Mouse (Mus musculus): ENCODE results near the gene Fam83c. TPM values are rescaled to one million over a fixed set of nuclear protein-coding genes. Genes with fewer than 3 reads are reported as not detected.

The Fam83c gene
- total and polyA plus RNA-seq, 2 experiments = not detected

DNA sequence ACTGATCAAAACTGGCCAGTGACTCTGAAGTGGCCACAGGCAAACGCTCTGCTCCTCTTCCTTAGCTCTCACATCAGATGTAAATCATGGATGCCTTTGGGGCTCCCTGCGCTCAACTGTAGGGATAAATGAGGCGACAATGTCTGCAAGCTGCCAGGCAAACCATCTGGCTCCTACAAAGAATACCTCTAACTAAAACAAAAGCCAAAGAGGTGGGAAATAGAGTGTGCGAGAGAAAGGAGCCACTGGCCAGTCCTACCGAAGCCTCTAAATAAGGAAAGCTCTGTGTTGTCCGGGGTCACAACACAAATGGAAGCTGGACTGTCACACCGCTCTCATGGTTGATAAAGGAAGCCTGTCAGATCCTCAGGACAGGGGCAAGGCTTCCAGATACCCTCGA lies 37.8 kb upstream of the Fam83c start:
- Histone ChIP-seq H3K4me3 (ENCODE audit: insufficient read depth, low read depth, low read length) (no peak overlapping the region), H3K27ac (replicated peaks; ENCODE audit: insufficient read depth, low read depth, low read length) (no peak overlapping the region), H3K36me3 (ENCODE audit: control insufficient read depth, insufficient read depth, low read length) (peaks cover 9% of the 10 kb centered on the region), H3K27me3 (ENCODE audit: control insufficient read depth, insufficient read depth, low read length) (no peaks in the 10 kb centered on the region), H3K79me2 (ENCODE audit: control insufficient read depth, insufficient read depth, low read length) (no peaks in the 10 kb centered on the region; the same call in 1 of the 2 replicates), H3K4me1 (ENCODE audit: control insufficient read depth, insufficient read depth, low read length) (no peaks in the 10 kb centered on the region), H3K9ac (ENCODE audit: low read depth, low read length) (no peak overlapping the region)
- DNase-seq (ENCODE audit: extremely low read depth, low read depth, low spot score) = no peak
- WGBS = 91% methylated on average over 8 of the region's 8 CpGs
- TF ChIP-seq CTCF (IDR thresholded peaks at IDR 0.05; ENCODE audit: low read depth, low read length) (no peak), POLR2A (IDR thresholded peaks at IDR 0.05; ENCODE audit: extremely low read depth, insufficient read depth, low read length) (no peak)

DNA sequence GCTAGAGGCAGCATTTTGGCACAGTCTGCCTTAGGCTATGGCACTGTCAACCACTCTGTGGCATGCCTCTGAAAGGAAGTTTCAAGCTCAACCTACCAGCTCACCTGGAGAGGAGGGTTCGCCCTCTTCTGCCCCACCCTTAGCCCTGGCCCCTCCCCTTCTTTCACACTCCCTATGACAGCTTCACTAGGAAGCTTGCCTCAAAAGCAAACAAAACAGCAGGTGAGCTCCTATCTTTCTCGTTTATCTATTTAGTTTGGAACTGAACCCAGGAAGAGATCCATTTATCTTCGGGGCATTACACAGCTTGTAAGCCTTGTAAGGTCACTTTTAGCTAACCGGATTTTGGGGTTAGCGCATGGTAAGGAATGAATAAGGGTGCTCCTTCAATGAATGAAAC lies 35.1 kb upstream of the Fam83c start:
- DNase-seq (ENCODE audit: extremely low read depth, low read depth, low spot score) = peak; percentile 79
- Histone ChIP-seq H3K36me3 (ENCODE audit: control insufficient read depth, insufficient read depth, low read length) (peaks cover 3% of the 10 kb centered on the region; the same call in 1 of the 2 replicates), H3K27ac (replicated peaks; ENCODE audit: insufficient read depth, low read depth, low read length) (no peak overlapping the region), H3K9ac (ENCODE audit: low read depth, low read length) (no peak overlapping the region), H3K79me2 (ENCODE audit: control insufficient read depth, insufficient read depth, low read length) (no peaks in the 10 kb centered on the region; the same call in 1 of the 2 replicates), H3K4me1 (ENCODE audit: control insufficient read depth, insufficient read depth, low read length) (no peaks in the 10 kb centered on the region), H3K27me3 (ENCODE audit: control insufficient read depth, insufficient read depth, low read length) (no peaks in the 10 kb centered on the region), H3K4me3 (ENCODE audit: insufficient read depth, low read depth, low read length) (no peak overlapping the region)
- WGBS = 28% methylated on average over 5 of the region's 5 CpGs
- TF ChIP-seq CTCF (IDR thresholded peaks at IDR 0.05; ENCODE audit: low read depth, low read length) (no peak), POLR2A (IDR thresholded peaks at IDR 0.05; ENCODE audit: extremely low read depth, insufficient read depth, low read length) (no peak)

DNA sequence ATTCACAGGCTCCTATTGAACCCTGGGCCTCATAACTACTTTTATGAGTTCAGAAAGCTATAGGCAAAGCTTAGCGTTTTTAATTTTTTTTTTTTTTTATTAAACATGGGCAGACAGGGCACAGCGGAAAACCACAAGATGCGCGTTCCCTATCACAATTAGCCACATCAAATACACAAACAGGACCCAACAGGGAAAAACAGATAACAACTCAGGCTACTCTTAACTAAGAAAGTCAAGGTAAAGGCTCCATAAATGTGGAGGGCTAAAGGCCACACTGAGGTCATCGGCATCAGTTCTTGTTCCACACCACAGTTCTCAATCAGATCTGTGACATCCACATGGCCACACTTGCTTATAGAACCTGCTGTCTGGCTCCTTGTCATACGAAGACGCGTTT lies 33.7 kb upstream of the Fam83c start:
- Histone ChIP-seq H3K27ac (replicated peaks; ENCODE audit: insufficient read depth, low read depth, low read length) (no peak overlapping the region), H3K9ac (ENCODE audit: low read depth, low read length) (no peak overlapping the region), H3K36me3 (ENCODE audit: control insufficient read depth, insufficient read depth, low read length) (peaks cover 2% of the 10 kb centered on the region; the same call in 1 of the 2 replicates), H3K27me3 (ENCODE audit: control insufficient read depth, insufficient read depth, low read length) (no peaks in the 10 kb centered on the region), H3K4me3 (ENCODE audit: insufficient read depth, low read depth, low read length) (no peak overlapping the region), H3K79me2 (ENCODE audit: control insufficient read depth, insufficient read depth, low read length) (no peaks in the 10 kb centered on the region; the same call in 1 of the 2 replicates), H3K4me1 (ENCODE audit: control insufficient read depth, insufficient read depth, low read length) (no peaks in the 10 kb centered on the region)
- TF ChIP-seq POLR2A (IDR thresholded peaks at IDR 0.05; ENCODE audit: extremely low read depth, insufficient read depth, low read length) (no peak), CTCF (IDR thresholded peaks at IDR 0.05; ENCODE audit: low read depth, low read length) (no peak)
- DNase-seq (ENCODE audit: extremely low read depth, low read depth, low spot score) = no peak
- WGBS = 97% methylated on average over 8 of the region's 8 CpGs

DNA sequence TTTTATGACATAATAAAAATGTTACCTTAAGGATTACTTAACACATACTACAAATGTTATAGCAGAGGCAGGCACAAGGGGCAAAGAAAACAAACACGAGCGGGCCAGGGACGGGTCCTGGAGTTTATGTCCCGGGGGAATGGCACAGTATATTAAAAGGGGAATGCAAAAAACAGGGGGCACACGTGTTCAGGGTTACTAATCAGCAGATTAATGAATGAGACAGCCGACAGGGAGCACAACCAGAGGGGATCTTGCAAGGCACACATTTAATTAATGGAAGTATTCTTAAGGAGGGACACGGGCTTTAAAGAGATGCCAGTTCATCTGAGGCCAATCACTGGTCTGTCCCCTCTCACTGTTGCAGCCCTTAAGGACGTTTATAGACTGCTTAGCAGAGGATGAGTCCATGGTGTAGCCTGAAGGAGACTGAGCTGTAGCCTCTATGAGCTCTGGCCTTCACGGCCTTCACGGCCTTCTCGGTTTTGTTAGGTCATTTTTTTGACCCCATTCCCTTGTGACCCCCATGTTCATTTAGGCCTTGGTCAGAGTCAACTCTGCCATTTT lies 28.7 kb upstream of the Fam83c start:
- Histone ChIP-seq H3K27ac (replicated peaks; ENCODE audit: insufficient read depth, low read depth, low read length) (no peak overlapping the region), H3K36me3 (ENCODE audit: control insufficient read depth, insufficient read depth, low read length) (no peaks in the 10 kb centered on the region), H3K9ac (ENCODE audit: low read depth, low read length) (no peak overlapping the region), H3K79me2 (ENCODE audit: control insufficient read depth, insufficient read depth, low read length) (no peaks in the 10 kb centered on the region), H3K4me1 (ENCODE audit: control insufficient read depth, insufficient read depth, low read length) (no peaks in the 10 kb centered on the region), H3K27me3 (ENCODE audit: control insufficient read depth, insufficient read depth, low read length) (no peaks in the 10 kb centered on the region), H3K4me3 (ENCODE audit: insufficient read depth, low read depth, low read length) (no peak overlapping the region)
- TF ChIP-seq CTCF (IDR thresholded peaks at IDR 0.05; ENCODE audit: low read depth, low read length) = no peak
- no peak for TF ChIP-seq POLR2A (IDR thresholded peaks at IDR 0.05; ENCODE audit: extremely low read depth, insufficient read depth, low read length)
- no peak for DNase-seq (ENCODE audit: extremely low read depth, low read depth, low spot score)
- WGBS = 88% methylated on average over 11 of the region's 11 CpGs

DNA sequence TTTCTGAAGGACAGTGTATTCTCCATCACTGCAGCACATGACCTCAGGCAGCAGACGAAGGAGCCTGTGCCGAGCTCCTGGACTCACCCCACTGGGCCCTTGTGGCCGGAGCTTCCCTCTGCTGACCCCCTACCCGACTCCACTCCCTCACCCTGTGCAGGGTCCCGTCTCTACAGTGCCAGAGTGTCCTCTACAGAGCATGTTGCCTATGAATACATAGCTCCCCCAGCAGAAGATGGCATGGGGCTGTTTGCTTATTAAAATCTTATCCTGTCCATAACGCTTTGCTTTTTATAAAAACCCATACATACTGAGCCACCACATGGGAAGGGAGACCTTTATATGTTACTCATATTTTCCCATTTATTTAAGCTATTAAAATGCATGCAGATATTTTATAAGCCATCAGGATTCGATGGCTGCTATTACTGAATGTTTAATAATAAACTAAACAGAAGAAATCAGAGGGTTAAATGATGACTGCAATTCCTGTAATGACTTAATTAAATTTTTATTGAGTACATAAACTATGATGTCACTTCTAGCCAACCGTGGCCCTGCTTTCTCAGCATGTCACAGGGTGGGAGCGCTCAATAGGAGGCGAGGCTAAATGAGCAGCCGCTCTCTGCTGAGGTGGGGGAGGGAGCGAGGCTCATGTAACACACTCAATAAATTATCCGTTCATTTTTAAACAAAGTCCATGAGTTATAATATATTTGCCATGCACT lies 28.1 kb upstream of the Fam83c start:
- no peak overlapping the region for H3K27ac ChIP-seq (replicated peaks; ENCODE audit: insufficient read depth, low read depth, low read length)
- H3K9ac ChIP-seq (ENCODE audit: low read depth, low read length) = no peak overlapping the region
- no peak for DNase-seq (ENCODE audit: extremely low read depth, low read depth, low spot score)
- H3K27me3 ChIP-seq (ENCODE audit: control insufficient read depth, insufficient read depth, low read length) = no peaks in the 10 kb centered on the region
- 94% methylated on average over 13 of the region's 13 CpGs for WGBS
- no peaks in the 10 kb centered on the region for H3K79me2 ChIP-seq (ENCODE audit: control insufficient read depth, insufficient read depth, low read length)
- no peaks in the 10 kb centered on the region for H3K4me1 ChIP-seq (ENCODE audit: control insufficient read depth, insufficient read depth, low read length)
- H3K36me3 ChIP-seq (ENCODE audit: control insufficient read depth, insufficient read depth, low read length) = no peaks in the 10 kb centered on the region
- TF ChIP-seq CTCF (IDR thresholded peaks at IDR 0.05; ENCODE audit: low read depth, low read length) = no peak
- no peak for TF ChIP-seq POLR2A (IDR thresholded peaks at IDR 0.05; ENCODE audit: extremely low read depth, insufficient read depth, low read length)
- H3K4me3 ChIP-seq (ENCODE audit: insufficient read depth, low read depth, low read length) = no peak overlapping the region

DNA sequence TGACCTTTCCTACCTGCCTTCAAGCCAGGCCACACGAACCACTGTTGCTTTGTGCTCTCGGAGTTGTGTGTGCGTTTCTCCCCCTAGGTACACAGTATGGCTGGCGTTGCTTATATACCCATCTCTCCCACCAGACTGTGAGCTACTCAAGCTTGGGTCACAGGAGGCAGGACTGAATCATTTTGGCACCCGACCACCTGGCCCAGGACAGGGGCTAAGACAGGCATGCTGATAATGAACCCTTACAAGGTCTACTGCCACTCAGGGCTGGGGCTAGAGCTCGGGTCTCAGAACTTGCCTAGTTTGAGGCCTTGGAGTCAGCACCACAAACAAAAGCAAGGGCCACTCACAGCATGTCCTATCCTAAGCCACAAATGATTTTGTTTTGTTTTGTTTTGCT lies 26.9 kb upstream of the Fam83c start:
- no peak overlapping the region for H3K4me3 ChIP-seq (ENCODE audit: insufficient read depth, low read depth, low read length)
- no peaks in the 10 kb centered on the region for H3K79me2 ChIP-seq (ENCODE audit: control insufficient read depth, insufficient read depth, low read length)
- 95% methylated on average over 6 of the region's 6 CpGs for WGBS
- H3K9ac ChIP-seq (ENCODE audit: low read depth, low read length) = no peak overlapping the region
- no peak overlapping the region for H3K27ac ChIP-seq (replicated peaks; ENCODE audit: insufficient read depth, low read depth, low read length)
- peaks cover 4% of the 10 kb centered on the region; the same call in 1 of the 2 replicates for H3K36me3 ChIP-seq (ENCODE audit: control insufficient read depth, insufficient read depth, low read length)
- H3K27me3 ChIP-seq (ENCODE audit: control insufficient read depth, insufficient read depth, low read length) = no peaks in the 10 kb centered on the region
- no peak for DNase-seq (ENCODE audit: extremely low read depth, low read depth, low spot score)
- TF ChIP-seq CTCF (IDR thresholded peaks at IDR 0.05; ENCODE audit: low read depth, low read length) = no peak
- no peak for TF ChIP-seq POLR2A (IDR thresholded peaks at IDR 0.05; ENCODE audit: extremely low read depth, insufficient read depth, low read length)
- no peaks in the 10 kb centered on the region for H3K4me1 ChIP-seq (ENCODE audit: control insufficient read depth, insufficient read depth, low read length)

Measured in liver, adult 2 months (tissue).